Mouse (Mus musculus) embryonic facial prominence, embryonic 10.5 days (tissue): Measurements from ENCODE around the gene Cpt1c. TPM values are rescaled to one million over a fixed set of nuclear protein-coding genes. Genes with fewer than 3 reads are reported as not detected.

Experiments used
- DNase-seq: peaks from one replicate; pipeline ENCODE4 v3.0.0-alpha.2; 2017; ENCODE audit warnings: low spot score
- H3K27ac ChIP-seq: fragments of 300-500 bp; sonication (generic); replicated peaks from 2 replicates; pipeline ENCODE4 v1.5.1; 2016; ENCODE audit warnings: mild to moderate bottlenecking
- H3K27me3 ChIP-seq: fragments of 300-500 bp; sonication (generic); replicated peaks from 2 replicates; pipeline ENCODE4 v1.6.1; 2016; ENCODE audit warnings: low read depth, mild to moderate bottlenecking; ENCODE audit not compliant: poor library complexity, severe bottlenecking
- H3K36me3 ChIP-seq: fragments of 300-500 bp; sonication (generic); replicated peaks from 2 replicates; pipeline ENCODE4 v1.6.1; 2016; ENCODE audit warnings: mild to moderate bottlenecking, moderate library complexity
- H3K4me1 ChIP-seq: fragments of 300-500 bp; sonication (generic); 2 replicates; pipeline ENCODE4 v1.6.1; 2016
- H3K4me3 ChIP-seq: fragments of 300-500 bp; sonication (generic); 2 replicates; pipeline ENCODE4 v1.5.1; 2016; ENCODE audit warnings: mild to moderate bottlenecking, moderate library complexity
- H3K9me3 ChIP-seq: fragments of 300-500 bp; sonication (generic); 2 replicates; pipeline ENCODE4 v1.6.1; 2016; ENCODE audit warnings: mild to moderate bottlenecking
- WGBS: fragments of 180-500 bp; shearing (Covaris S2); methylation state at CpG from one replicate; pipeline ENCODE4 v1.1.7; 2016; 5-methylcytosine and 5-hydroxymethylcytosine counted together
- polyA plus RNA-seq: library from polyadenylated mRNA; unstranded; fragments of >200 nt; fragmentation: Nextera tagmentation; extraction: Ambion mirVana; gene quantifications from 2 replicates; pipeline ENCODE4 v1.2.1, GENCODE M21; 2016

The Cpt1c gene
- polyA plus RNA-seq, 1 experiment from 2014 or later: 18.5 TPM

- no peaks in the 10 kb centered on the region for H3K9me3 ChIP-seq
- peak overlapping the region; percentile 65 for H3K4me3 ChIP-seq
- H3K36me3 ChIP-seq: peaks cover 36% of the 10 kb centered on the region
- peaks cover 48% of the 10 kb centered on the region for H3K4me1 ChIP-seq
- WGBS: 39% methylated on average over 14 of the region's 14 CpGs
- no peak for DNase-seq
- peak overlapping the region; percentile 85 for H3K27ac ChIP-seq
- H3K27me3 ChIP-seq: no peaks in the 10 kb centered on the region
Observed at GRCm38 (mm10) chr7:44973415-44974130, 1.1 kb downstream of the Cpt1c start.

GRCm38 (mm10) chr7:44971142-44971541, 3.5 kb downstream of the Cpt1c start:
- DNase-seq: no peak
- H3K4me1 ChIP-seq: peaks cover 48% of the 10 kb centered on the region

GRCm38 (mm10) chr7:44970231-44970691, 4.4 kb downstream of the Cpt1c start:
- Histone ChIP-seq H3K36me3 (peaks cover 26% of the 10 kb centered on the region), H3K4me1 (peaks cover 45% of the 10 kb centered on the region), H3K4me3 (peak overlapping the region; percentile 63), H3K27me3 (no peaks in the 10 kb centered on the region), H3K9me3 (no peaks in the 10 kb centered on the region), H3K27ac (peak overlapping the region; percentile 89)
- DNase-seq: peak; percentile 95
- WGBS: under 1% methylated on average over 36 of the region's 36 CpGs

More at GRCm38 (mm10) chr7:44971142-44971541, 3.5 kb downstream of the Cpt1c start:
- Histone ChIP-seq H3K27ac (peak overlapping the region; percentile 89), H3K9me3 (no peaks in the 10 kb centered on the region), H3K27me3 (no peaks in the 10 kb centered on the region), H3K36me3 (peaks cover 26% of the 10 kb centered on the region), H3K4me3 (peak overlapping the region; percentile 63)
- WGBS: 76% methylated on average over 7 of the region's 7 CpGs

GRCm38 (mm10) chr7:44966638-44967037, 8.0 kb downstream of the Cpt1c start:
- Histone ChIP-seq H3K27ac (no peak overlapping the region), H3K27me3 (no peaks in the 10 kb centered on the region), H3K9me3 (no peaks in the 10 kb centered on the region), H3K36me3 (peaks cover 51% of the 10 kb centered on the region), H3K4me3 (peak overlapping the region; percentile 14; the same call in 1 of the 2 replicates), H3K4me1 (peaks cover 20% of the 10 kb centered on the region)
- WGBS: 81% methylated on average over 15 of the region's 15 CpGs
- DNase-seq: no peak

- Histone ChIP-seq H3K36me3 (peaks cover 58% of the 10 kb centered on the region), H3K4me3 (no peak overlapping the region), H3K4me1 (peaks cover 13% of the 10 kb centered on the region), H3K27me3 (no peaks in the 10 kb centered on the region), H3K9me3 (no peaks in the 10 kb centered on the region), H3K27ac (no peak overlapping the region)
- no peak for DNase-seq
- WGBS: 78% methylated on average over 7 of the region's 7 CpGs
Observed at GRCm38 (mm10) chr7:44965975-44966374, 8.7 kb downstream of the Cpt1c start.

GRCm38 (mm10) chr7:44964990-44965389, 9.7 kb downstream of the Cpt1c start:
- Histone ChIP-seq H3K27me3 (no peaks in the 10 kb centered on the region), H3K27ac (no peak overlapping the region), H3K4me1 (peaks cover 7% of the 10 kb centered on the region), H3K36me3 (peaks cover 65% of the 10 kb centered on the region), H3K4me3 (no peak overlapping the region), H3K9me3 (no peaks in the 10 kb centered on the region)
- WGBS: 91% methylated on average over 13 of the region's 13 CpGs
- DNase-seq: no peak

- H3K4me3 ChIP-seq: no peak overlapping the region
- no peak for DNase-seq
- WGBS: 90% methylated on average over 5 of the region's 5 CpGs
Observed at GRCm38 (mm10) chr7:44962831-44963230, 11.8 kb downstream of the Cpt1c start.

GRCm38 (mm10) chr7:44962337-44962736, 12.3 kb downstream of the Cpt1c start:
- Histone ChIP-seq H3K27me3 (no peaks in the 10 kb centered on the region), H3K4me3 (no peak overlapping the region), H3K4me1 (0 out of 2 replicates have a peak, but pooled peaks cover 4% of the 10 kb centered on the region), H3K27ac (no peak overlapping the region), H3K9me3 (no peaks in the 10 kb centered on the region), H3K36me3 (peaks cover 65% of the 10 kb centered on the region)
- DNase-seq: no peak
- WGBS: 81% methylated on average over 8 of the region's 8 CpGs

More at GRCm38 (mm10) chr7:44962831-44963230, 11.8 kb downstream of the Cpt1c start:
- Histone ChIP-seq H3K4me1 (no peaks in the 10 kb centered on the region), H3K27me3 (no peaks in the 10 kb centered on the region), H3K36me3 (peaks cover 65% of the 10 kb centered on the region), H3K27ac (no peak overlapping the region), H3K9me3 (no peaks in the 10 kb centered on the region)

GRCm38 (mm10) chr7:44960512-44960910, 14.1 kb downstream of the Cpt1c start:
- Histone ChIP-seq H3K9me3 (no peaks in the 10 kb centered on the region), H3K4me3 (no peak overlapping the region), H3K27me3 (no peaks in the 10 kb centered on the region), H3K27ac (no peak overlapping the region), H3K4me1 (peaks cover 15% of the 10 kb centered on the region), H3K36me3 (peaks cover 49% of the 10 kb centered on the region)
- 94% methylated on average over 13 of the region's 13 CpGs for WGBS
- no peak for DNase-seq

- DNase-seq: no peak
- H3K36me3 ChIP-seq: peaks cover 44% of the 10 kb centered on the region
- 91% methylated on average over 10 of the region's 10 CpGs for WGBS
- H3K4me3 ChIP-seq: no peak overlapping the region
- H3K27ac ChIP-seq: no peak overlapping the region
- no peaks in the 10 kb centered on the region for H3K9me3 ChIP-seq
- H3K27me3 ChIP-seq: no peaks in the 10 kb centered on the region
- H3K4me1 ChIP-seq: peaks cover 15% of the 10 kb centered on the region
Observed at GRCm38 (mm10) chr7:44959874-44960511, 14.7 kb downstream of the Cpt1c start.

- Histone ChIP-seq H3K27me3 (no peaks in the 10 kb centered on the region), H3K27ac (no peak overlapping the region), H3K9me3 (no peaks in the 10 kb centered on the region), H3K36me3 (peaks cover 40% of the 10 kb centered on the region), H3K4me3 (no peak overlapping the region), H3K4me1 (peaks cover 15% of the 10 kb centered on the region)
- WGBS: 87% methylated on average over 8 of the region's 8 CpGs
- DNase-seq: no peak
Observed at GRCm38 (mm10) chr7:44959281-44959680, 15.4 kb downstream of the Cpt1c start.

- Histone ChIP-seq H3K27me3 (0 out of 2 replicates have a peak, but pooled peaks cover 4% of the 10 kb centered on the region), H3K4me3 (no peak overlapping the region), H3K36me3 (peaks cover 33% of the 10 kb centered on the region), H3K4me1 (peaks cover 15% of the 10 kb centered on the region), H3K9me3 (no peaks in the 10 kb centered on the region), H3K27ac (no peak overlapping the region)
- 58% methylated on average over 7 of the region's 7 CpGs for WGBS
- DNase-seq: no peak
Observed at GRCm38 (mm10) chr7:44958208-44958607, 16.4 kb downstream of the Cpt1c start.
